Mouse (Mus musculus): ENCODE results near the gene Eva1a. TPM values are rescaled to one million over a fixed set of nuclear protein-coding genes. Genes with fewer than 3 reads are reported as not detected.

Eva1a gene
- polyA plus RNA-seq, 2 experiments, result 15.7 to 23.4 TPM

- TF ChIP-seq POLR2A (IDR thresholded peaks at IDR 0.05; ENCODE audit: borderline replicate concordance, extremely low read depth, insufficient read depth, insufficient read length), result no peak
- no peak overlapping the region for H3K9ac ChIP-seq (ENCODE audit: low read depth, low read length, severe bottlenecking)
- H3K27ac ChIP-seq (replicated peaks; ENCODE audit: low read depth, low read length), result no peak overlapping the region
- WGBS, result 85% methylated on average over 4 of the region's 4 CpGs
- no peak for ATAC-seq (ENCODE audit: low FRiP score, low read depth)
- no peak overlapping the region for H3K4me2 ChIP-seq (replicated peaks; ENCODE audit: low read depth, low read length, severe bottlenecking)
- no peaks in the 10 kb centered on the region for H3K27me3 ChIP-seq (ENCODE audit: control insufficient read depth, insufficient read depth, low read length)
- no peaks in the 10 kb centered on the region for H3K9me3 ChIP-seq (ENCODE audit: control insufficient read depth, low read length)
- H3K4me1 ChIP-seq (ENCODE audit: control insufficient read depth, insufficient read depth, low read length), result no peaks in the 10 kb centered on the region
- DNase-seq (ENCODE audit: low spot score), result no peak
- H3K4me3 ChIP-seq (replicated peaks; ENCODE audit: low read length), result no peak overlapping the region
- H3K36me3 ChIP-seq (ENCODE audit: control insufficient read depth, insufficient read depth, low read length), result peaks cover 35% of the 10 kb centered on the region
Observed at GRCm38 (mm10) chr6:82076364-82076763, 35.5 kb downstream of the Eva1a start.

DNA sequence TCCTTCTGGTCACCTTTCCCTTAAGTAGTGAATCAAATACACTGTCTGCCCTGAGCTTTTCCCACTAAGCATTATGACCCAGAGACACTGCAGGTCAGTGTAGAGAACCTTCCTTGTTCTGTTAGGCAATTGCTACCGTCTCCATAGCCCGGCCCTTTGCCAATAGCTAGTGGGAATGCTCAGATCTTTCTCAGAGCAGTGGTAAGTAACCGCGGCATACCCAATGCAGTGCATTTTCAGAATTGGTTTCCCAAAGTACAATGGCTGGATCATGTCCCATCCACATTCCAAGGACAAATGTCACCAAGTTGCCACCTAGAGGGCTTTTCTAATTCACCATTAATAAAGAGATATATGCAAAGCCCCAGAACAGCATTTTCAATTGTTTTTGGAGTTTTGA lies 38.0 kb downstream of the Eva1a start:
- DNase-seq (ENCODE audit: low spot score) (no peak), ATAC-seq (ENCODE audit: low FRiP score, low read depth) (no peak)
- 95% methylated on average over 4 of the region's 4 CpGs for WGBS
- H3K4me2 ChIP-seq (replicated peaks; ENCODE audit: low read depth, low read length, severe bottlenecking), result no peak overlapping the region
- H3K9me3 ChIP-seq (ENCODE audit: control insufficient read depth, low read length), result no peaks in the 10 kb centered on the region
- no peak overlapping the region for H3K9ac ChIP-seq (ENCODE audit: low read depth, low read length, severe bottlenecking)
- TF ChIP-seq POLR2A (IDR thresholded peaks at IDR 0.05; ENCODE audit: borderline replicate concordance, extremely low read depth, insufficient read depth, insufficient read length), result no peak
- no peak overlapping the region for H3K4me3 ChIP-seq (replicated peaks; ENCODE audit: low read length)
- H3K27me3 ChIP-seq (ENCODE audit: control insufficient read depth, insufficient read depth, low read length), result no peaks in the 10 kb centered on the region
- H3K4me1 ChIP-seq (ENCODE audit: control insufficient read depth, insufficient read depth, low read length), result no peaks in the 10 kb centered on the region
- H3K27ac ChIP-seq (replicated peaks; ENCODE audit: low read depth, low read length), result no peak overlapping the region
- peaks cover 16% of the 10 kb centered on the region for H3K36me3 ChIP-seq (ENCODE audit: control insufficient read depth, insufficient read depth, low read length)

- no peaks in the 10 kb centered on the region for H3K4me1 ChIP-seq (ENCODE audit: control insufficient read depth, insufficient read depth, low read length)
- 82% methylated on average over 6 of the region's 6 CpGs for WGBS
- H3K27ac ChIP-seq (replicated peaks; ENCODE audit: low read depth, low read length), result no peak overlapping the region; the same call in 1 of the 2 replicates
- no peak overlapping the region for H3K4me2 ChIP-seq (replicated peaks; ENCODE audit: low read depth, low read length, severe bottlenecking)
- H3K27me3 ChIP-seq (ENCODE audit: control insufficient read depth, insufficient read depth, low read length), result no peaks in the 10 kb centered on the region
- H3K36me3 ChIP-seq (ENCODE audit: control insufficient read depth, insufficient read depth, low read length), result 0 out of 2 replicates have a peak, but pooled peaks cover 3% of the 10 kb centered on the region
- 0 out of 2 replicates have a peak, but pooled peaks cover 5% of the 10 kb centered on the region for H3K9me3 ChIP-seq (ENCODE audit: control insufficient read depth, low read length)
- ATAC-seq (ENCODE audit: low FRiP score, low read depth) (no peak), DNase-seq (ENCODE audit: low spot score) (no peak)
- no peak overlapping the region for H3K4me3 ChIP-seq (replicated peaks; ENCODE audit: low read length)
- H3K9ac ChIP-seq (ENCODE audit: low read depth, low read length, severe bottlenecking), result no peak overlapping the region
- TF ChIP-seq POLR2A (IDR thresholded peaks at IDR 0.05; ENCODE audit: borderline replicate concordance, extremely low read depth, insufficient read depth, insufficient read length), result no peak
Observed at GRCm38 (mm10) chr6:82083655-82084054, 42.8 kb downstream of the Eva1a start.

DNA sequence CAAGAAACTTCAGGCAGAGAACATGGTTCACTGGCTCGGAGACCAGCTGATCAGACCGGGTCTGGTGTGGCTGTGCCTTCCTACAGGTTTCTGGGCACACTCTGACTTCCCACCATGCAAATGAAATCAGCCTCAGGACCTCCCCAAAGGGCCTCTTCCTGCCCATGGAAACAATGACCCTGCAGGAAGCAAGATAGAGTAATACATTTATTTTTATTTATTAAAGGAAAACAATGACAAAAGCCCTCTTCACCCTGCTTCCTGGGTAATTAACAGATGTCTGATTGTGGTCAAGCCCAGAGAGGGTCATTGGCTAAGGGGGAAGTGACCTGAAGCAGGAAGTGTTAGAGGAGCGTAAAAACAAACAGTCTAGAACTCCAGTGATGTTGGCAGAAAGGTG lies 43.4 kb downstream of the Eva1a start:
- H3K9me3 ChIP-seq (ENCODE audit: control insufficient read depth, low read length), result 0 out of 2 replicates have a peak, but pooled peaks cover 5% of the 10 kb centered on the region
- ATAC-seq (ENCODE audit: low FRiP score, low read depth) (no peak), DNase-seq (ENCODE audit: low spot score) (no peak)
- H3K4me2 ChIP-seq (replicated peaks; ENCODE audit: low read depth, low read length, severe bottlenecking), result no peak overlapping the region
- H3K27ac ChIP-seq (replicated peaks; ENCODE audit: low read depth, low read length), result no peak overlapping the region
- H3K27me3 ChIP-seq (ENCODE audit: control insufficient read depth, insufficient read depth, low read length), result no peaks in the 10 kb centered on the region
- no peak overlapping the region for H3K4me3 ChIP-seq (replicated peaks; ENCODE audit: low read length)
- no peak overlapping the region for H3K9ac ChIP-seq (ENCODE audit: low read depth, low read length, severe bottlenecking)
- no peaks in the 10 kb centered on the region for H3K4me1 ChIP-seq (ENCODE audit: control insufficient read depth, insufficient read depth, low read length)
- 0 out of 2 replicates have a peak, but pooled peaks cover 3% of the 10 kb centered on the region for H3K36me3 ChIP-seq (ENCODE audit: control insufficient read depth, insufficient read depth, low read length)
- TF ChIP-seq POLR2A (IDR thresholded peaks at IDR 0.05; ENCODE audit: borderline replicate concordance, extremely low read depth, insufficient read depth, insufficient read length), result no peak
- WGBS, result 66% methylated on average over 3 of the region's 3 CpGs

GRCm38 (mm10) chr6:82085313-82085908 lies 44.6 kb downstream of the Eva1a start:
- no peak for DNase-seq (ENCODE audit: low spot score)
- 90% methylated on average over 8 of the region's 8 CpGs for WGBS
- Histone ChIP-seq H3K4me3 (replicated peaks; ENCODE audit: low read length) (no peak overlapping the region), H3K4me2 (replicated peaks; ENCODE audit: low read depth, low read length, severe bottlenecking) (no peak overlapping the region), H3K9ac (ENCODE audit: low read depth, low read length, severe bottlenecking) (no peak overlapping the region), H3K27ac (replicated peaks; ENCODE audit: low read depth, low read length) (no peak overlapping the region), H3K36me3 (ENCODE audit: control insufficient read depth, insufficient read depth, low read length) (0 out of 2 replicates have a peak, but pooled peaks cover 5% of the 10 kb centered on the region), H3K9me3 (ENCODE audit: control insufficient read depth, low read length) (0 out of 2 replicates have a peak, but pooled peaks cover 5% of the 10 kb centered on the region), H3K4me1 (ENCODE audit: control insufficient read depth, insufficient read depth, low read length) (no peaks in the 10 kb centered on the region), H3K27me3 (ENCODE audit: control insufficient read depth, insufficient read depth, low read length) (no peaks in the 10 kb centered on the region)
- no peak for TF ChIP-seq POLR2A (IDR thresholded peaks at IDR 0.05; ENCODE audit: borderline replicate concordance, extremely low read depth, insufficient read depth, insufficient read length)
- ATAC-seq (ENCODE audit: low FRiP score, low read depth), result no peak
